Mouse (Mus musculus) NIH3T3 (cell line): ENCODE results near the gene Dmpk.
A peak's percentile ranks its signal among the peaks of the same experiment; 100 is the strongest.

Source experiments
- DNase-seq: peaks from one replicate; pipeline ENCODE4 v3.0.0-alpha.2; 2012; ENCODE audit warnings: low read depth

Dmpk gene

GRCm38 (mm10) chr7:19096421-19096976 is 12.8 kb downstream of the Dmpk start:
- DNase-seq = no peak

GRCm38 (mm10) chr7:19097217-19097616 is 13.6 kb downstream of the Dmpk start:
- DNase-seq = no peak

- no peak for DNase-seq
These were observed 14.2 kb downstream of the Dmpk start for GRCm38 (mm10) chr7:19097863-19098262.

- no peak for DNase-seq
These were observed 15.2 kb downstream of the Dmpk start for GRCm38 (mm10) chr7:19098811-19099210.

GRCm38 (mm10) chr7:19100290-19100689 is 16.6 kb downstream of the Dmpk start:
- DNase-seq = no peak

GRCm38 (mm10) chr7:19103741-19104140 is 20.1 kb downstream of the Dmpk start:
- DNase-seq = peak; percentile 30

GRCm38 (mm10) chr7:19104486-19104885 is 20.8 kb downstream of the Dmpk start:
- DNase-seq = no peak

GRCm38 (mm10) chr7:19107436-19107835 is 23.8 kb downstream of the Dmpk start:
- DNase-seq = no peak

- DNase-seq = no peak
These were observed 25.9 kb downstream of the Dmpk start for GRCm38 (mm10) chr7:19109565-19109964.

- no peak for DNase-seq
These were observed 34.6 kb downstream of the Dmpk start, which contains the start of gene Gm4969 for GRCm38 (mm10) chr7:19118028-19118771. Gene Gm4969 (minus strand): TSS chr7:19118368.

- no peak for DNase-seq
These were observed 35.4 kb downstream of the Dmpk start for GRCm38 (mm10) chr7:19119083-19119482.

GRCm38 (mm10) chr7:19119631-19120429 is 36.2 kb downstream of the Dmpk start, which contains the start of gene Fbxo46:
Gene Fbxo46 (plus strand): TSS chr7:19119859.
- DNase-seq = peak; percentile 97

GRCm38 (mm10) chr7:19121686-19122085 is 38.0 kb downstream of the Dmpk start:
- no peak for DNase-seq

- DNase-seq = no peak
These were observed 41.1 kb downstream of the Dmpk start for GRCm38 (mm10) chr7:19124713-19125112.

GRCm38 (mm10) chr7:19127744-19128143 is 44.1 kb downstream of the Dmpk start:
- no peak for DNase-seq

GRCm38 (mm10) chr7:19129396-19129795 is 45.7 kb downstream of the Dmpk start:
- no peak for DNase-seq

GRCm38 (mm10) chr7:19130657-19131056 is 47.0 kb downstream of the Dmpk start:
- DNase-seq = peak; percentile 68

GRCm38 (mm10) chr7:19131324-19131848 is 47.7 kb downstream of the Dmpk start:
- peak; percentile 99 for DNase-seq

GRCm38 (mm10) chr7:19136168-19136567 is 52.5 kb downstream of the Dmpk start:
- DNase-seq = no peak

- no peak for DNase-seq
These were observed 53.2 kb downstream of the Dmpk start for GRCm38 (mm10) chr7:19136673-19137334.

- DNase-seq = peak; percentile 91
These were observed 53.7 kb downstream of the Dmpk start for GRCm38 (mm10) chr7:19137380-19137779.
